Mouse (Mus musculus): ENCODE measurements around the gene Eps8.

- TF ChIP-seq CTCF (IDR thresholded peaks at IDR 0.05; ENCODE audit: low read depth, low read length) (no peak), POLR2A (IDR thresholded peaks at IDR 0.05; ENCODE audit: insufficient read depth, low read length) (no peak)
These were observed 89.2 kb downstream of the Eps8 start for GRCm38 (mm10) chr6:137565454-137565853.

All from ES-Bruce4 (cell line).